Comparison of ENCODE assay signal across 20 mouse cellular contexts in genomic region chr8:127254625-127255024, GRCm38 (mm10).
DNase-seq lines count a peak whose midpoint lies in the region; TF ChIP-seq lines count a peak whose summit lies in the region.
"Had no signal": no experiment of that assay in that cellular context is flagged by ENCODE, and none has a peak within 500 bp of the region (broad histone marks: within the 10 kb centered on the region; RNA-seq: fewer than 3 reads in every experiment).

No protein-coding gene starts in this region.

- TF ChIP-seq CTCF in layer of hippocampus, adult 2 months (conservative IDR thresholded peaks at IDR 0.05): no peak

- peak overlapping the region; percentile 29; the same call in 1 of the 2 replicates for H3K27ac ChIP-seq in layer of hippocampus, adult 2 months
- H3K27ac ChIP-seq: embryonic facial prominence, embryonic 12.5 days; left cerebral cortex, adult 2 months; macrophage; midbrain, embryonic 15.5 days; neural tube, embryonic 12.5 days; stomach, embryonic 15.5 days had no signal

- no peak overlapping the region for H3K4me3 ChIP-seq in layer of hippocampus, adult 2 months
- H3K4me3 ChIP-seq: embryonic facial prominence, embryonic 12.5 days; left cerebral cortex, adult 2 months; midbrain, embryonic 15.5 days; neural tube, embryonic 12.5 days; stomach, embryonic 15.5 days had no signal

- DNase-seq in embryo, embryonic 11 days: peak; percentile 20
- no peak for DNase-seq in embryo, embryonic 10.5 days (ENCODE audit: low spot score)
- no peak for DNase-seq in layer of hippocampus, adult 2 months (ENCODE audit: low spot score in 2 of 2)
- DNase-seq in layer of hippocampus, adult 8-10 months (ENCODE audit: low spot score in 2 of 2): no peak
- peak; percentile 13 for DNase-seq in right cerebral cortex, postnatal 14 days
- no peak for DNase-seq in right cerebral cortex, postnatal 25 days
- DNase-seq in thymus, adult 18-20 months: no peak
- no peak for DNase-seq in cerebellum, postnatal 36 days
- DNase-seq: adrenal gland, postnatal 36 days; gastrocnemius, postnatal 36 days; kidney, adult 11 months; kidney, postnatal 14 days; spleen, adult 18-20 months; thymus, postnatal 14 days had no signal

Comparison
In these comparisons a context has a peak if more than half of its experiments do, and no peak if none do; other contexts are left out.
1. DNase-seq: peak in embryo, embryonic 11 days (single experiment) and right cerebral cortex, postnatal 14 days (single experiment); none in embryo, embryonic 10.5 days (single experiment), layer of hippocampus, adult 2 months (0 of 2), layer of hippocampus, adult 8-10 months (0 of 2), right cerebral cortex, postnatal 25 days (single experiment), thymus, adult 18-20 months (0 of 2) and cerebellum, postnatal 36 days (0 of 2).